Mouse (Mus musculus): ENCODE results near the gene Tpst1. TPM values are rescaled to one million over a fixed set of nuclear protein-coding genes. Genes with fewer than 3 reads are reported as not detected.
A peak's percentile ranks its signal among the peaks of the same experiment; 100 is the strongest.

Gene Tpst1
- polyA plus RNA-seq, 2 experiments from 2014 or later = 1.4 to 3.1 TPM

DNA sequence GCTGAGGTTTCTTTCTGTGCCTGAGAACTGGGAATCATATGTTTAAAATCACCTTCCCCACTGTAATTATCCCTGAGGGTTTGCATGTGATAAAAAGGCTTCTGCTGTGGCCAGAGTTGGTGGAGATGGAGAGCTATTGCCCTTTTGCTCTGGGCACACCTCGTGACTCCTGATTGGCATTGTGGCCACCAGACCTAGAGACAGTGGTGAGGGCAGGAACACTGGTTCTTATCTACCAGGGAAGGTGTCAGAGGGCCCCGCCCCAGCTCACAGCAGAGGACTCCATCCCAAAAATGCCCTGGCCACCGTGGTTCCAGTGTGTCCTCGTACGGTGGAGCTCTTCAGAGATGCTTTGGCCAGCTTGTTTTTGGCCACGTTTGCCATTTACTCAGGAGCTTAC lies 20.2 kb upstream of the Tpst1 start:
- no peak for ATAC-seq

DNA sequence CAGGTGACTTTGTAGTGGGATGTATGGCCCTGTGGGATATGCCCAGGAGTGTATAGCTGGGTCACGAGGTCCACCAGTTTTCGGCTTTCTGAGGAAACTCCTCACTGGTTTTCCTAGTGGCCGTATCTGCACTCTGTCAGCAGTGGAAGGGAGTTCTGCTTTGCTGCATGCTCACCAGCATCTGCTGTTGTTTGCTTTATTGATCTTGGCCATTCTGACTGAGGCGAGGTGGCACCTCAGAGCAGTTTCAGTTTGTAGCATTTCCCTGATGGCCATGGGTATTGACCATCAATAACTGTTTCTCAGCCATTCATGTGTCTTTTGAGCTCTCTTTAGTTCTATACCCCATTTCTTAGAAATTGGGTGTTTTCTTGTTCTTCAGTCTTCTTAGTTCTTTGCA lies 17.4 kb upstream of the Tpst1 start:
- no peak for ATAC-seq

DNA sequence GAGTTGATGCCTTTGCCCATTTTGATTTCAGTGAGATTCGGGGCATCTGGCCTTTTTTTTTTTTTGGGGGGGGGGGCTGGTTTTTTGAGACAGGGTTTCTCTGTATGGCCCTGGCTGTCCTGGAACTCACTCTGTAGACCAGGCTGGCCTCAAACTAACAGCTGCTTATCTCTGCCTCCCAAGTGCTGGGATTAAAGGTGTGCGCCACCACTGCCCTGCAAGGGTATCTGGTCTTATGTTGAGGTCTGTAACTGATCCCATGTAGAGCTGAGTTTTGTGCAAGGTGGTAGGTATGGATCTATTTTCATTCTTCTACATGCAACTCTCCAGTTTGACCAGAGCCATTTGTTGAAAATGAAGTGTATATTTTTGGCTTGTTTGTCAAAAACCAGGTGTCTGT lies 16.8 kb upstream of the Tpst1 start:
- ATAC-seq = no peak

DNA sequence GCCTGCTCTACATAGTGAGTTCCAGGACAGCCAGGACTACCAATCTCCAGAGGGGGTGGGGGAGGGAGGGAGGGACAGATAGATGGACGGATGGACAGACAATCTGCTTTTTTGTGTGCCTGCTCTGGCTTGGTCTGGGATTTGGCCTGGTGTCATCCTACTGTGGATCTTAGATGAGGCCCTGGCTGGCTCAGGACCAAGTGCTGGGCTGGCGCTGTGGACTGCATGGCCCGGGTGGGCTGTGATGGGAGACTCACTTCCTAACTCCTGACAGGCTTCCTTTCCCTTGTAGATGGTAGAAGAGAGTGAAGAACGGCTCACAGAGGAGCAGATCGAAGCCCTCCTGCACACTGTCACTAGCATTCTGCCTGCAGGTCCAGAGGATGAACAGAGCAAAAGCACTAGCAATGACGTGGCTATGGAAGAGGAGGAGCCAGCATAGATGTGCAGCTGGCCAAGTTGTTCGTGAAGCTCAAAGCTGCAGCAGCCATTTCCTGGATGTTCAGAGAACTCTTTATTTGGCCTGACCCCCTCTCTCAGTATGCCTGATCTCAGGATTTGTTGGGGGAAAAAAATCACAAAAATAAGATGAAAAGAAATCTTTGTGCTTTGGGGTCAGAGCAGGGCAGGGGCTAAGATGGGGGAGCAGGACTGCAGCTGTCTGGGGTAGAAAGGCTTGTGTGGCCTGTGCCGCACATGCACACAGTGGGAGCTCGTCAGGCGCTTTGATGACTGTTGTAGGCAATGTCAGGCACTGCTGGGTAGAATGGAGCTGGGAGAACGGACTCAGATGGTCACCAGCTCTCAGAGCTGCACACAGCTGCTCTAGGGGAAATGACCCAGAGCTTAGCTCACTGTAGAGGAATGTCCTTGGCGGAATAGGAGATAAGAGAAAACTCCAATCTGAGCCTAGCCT lies 13.5 kb upstream of the Tpst1 start:
- ATAC-seq = no peak

DNA sequence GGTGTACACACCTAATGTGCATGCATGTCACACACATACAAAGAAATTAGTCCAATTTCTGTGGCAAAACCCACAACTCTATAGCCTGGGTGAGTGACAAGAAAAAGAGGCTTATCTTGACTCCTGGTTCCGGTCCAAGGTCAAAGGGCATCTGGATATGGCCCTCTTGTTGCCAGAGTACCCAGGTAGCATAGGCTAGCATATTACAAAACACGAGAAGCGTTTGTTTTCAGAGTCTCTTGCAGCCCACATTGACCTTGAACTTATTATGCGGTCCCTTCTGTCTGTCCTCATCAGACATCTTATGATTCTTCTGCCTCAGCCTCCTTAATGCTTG lies 12.8 kb upstream of the Tpst1 start:
- no peak for ATAC-seq

DNA sequence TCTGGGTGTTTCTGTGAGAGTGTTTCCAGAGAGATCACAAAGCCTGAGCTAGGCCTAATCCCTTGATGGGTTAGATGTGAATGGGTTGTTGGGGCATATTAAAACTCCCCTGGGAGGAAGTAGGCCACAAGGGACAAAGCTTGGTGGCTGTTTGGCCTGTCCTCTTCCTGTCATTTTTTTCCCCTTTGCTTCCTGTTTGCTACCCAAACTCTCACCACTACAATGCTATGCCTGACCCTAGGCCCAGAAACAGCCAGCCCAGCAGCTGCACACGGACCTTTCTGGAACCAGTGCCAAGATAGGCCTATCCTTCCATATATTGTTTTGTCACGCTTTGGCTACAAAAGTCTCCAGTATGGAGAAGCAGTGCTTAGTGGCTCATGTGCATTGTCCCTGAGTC lies 11.0 kb upstream of the Tpst1 start:
- no peak for ATAC-seq

DNA sequence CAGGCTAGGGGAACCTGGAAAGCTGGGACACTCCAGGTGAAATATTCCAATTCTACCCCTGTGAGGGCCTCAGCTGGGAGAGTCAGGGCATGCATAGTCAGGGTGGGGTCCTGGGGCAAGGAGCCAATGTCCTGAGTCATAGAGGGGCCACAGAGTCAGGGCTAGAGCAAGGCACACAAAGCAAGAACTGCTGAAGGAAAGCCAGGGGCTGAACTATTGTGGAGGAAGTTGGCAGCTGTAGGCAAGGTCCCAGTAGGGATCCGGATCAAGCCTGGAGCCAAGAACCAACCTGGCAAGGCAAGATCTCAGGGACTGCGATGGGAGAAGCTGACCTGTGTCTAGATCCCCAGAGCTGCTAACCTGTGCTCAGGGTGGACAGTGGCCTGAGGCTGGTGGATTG lies 9.4 kb upstream of the Tpst1 start:
- ATAC-seq = no peak

DNA sequence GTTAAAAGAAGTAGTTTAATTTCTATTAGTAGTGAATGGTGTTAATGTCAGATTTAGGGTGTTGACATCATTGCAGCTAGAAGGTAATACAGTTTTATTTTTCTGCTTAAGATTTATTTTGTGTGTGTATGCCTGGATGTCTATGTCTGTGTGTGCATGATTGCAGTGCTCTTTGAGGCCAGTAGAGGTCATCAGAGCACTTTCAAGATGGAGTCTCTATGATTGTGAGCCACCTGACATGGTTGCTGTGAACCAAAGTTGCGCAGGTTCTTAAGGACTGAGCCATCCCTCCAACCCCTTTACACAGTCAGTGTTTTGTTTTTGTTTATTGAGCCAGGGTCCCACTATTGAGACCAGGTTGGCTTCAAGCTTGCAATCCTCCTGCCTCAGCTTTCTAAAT lies 7.5 kb upstream of the Tpst1 start:
- no peak for ATAC-seq

DNA sequence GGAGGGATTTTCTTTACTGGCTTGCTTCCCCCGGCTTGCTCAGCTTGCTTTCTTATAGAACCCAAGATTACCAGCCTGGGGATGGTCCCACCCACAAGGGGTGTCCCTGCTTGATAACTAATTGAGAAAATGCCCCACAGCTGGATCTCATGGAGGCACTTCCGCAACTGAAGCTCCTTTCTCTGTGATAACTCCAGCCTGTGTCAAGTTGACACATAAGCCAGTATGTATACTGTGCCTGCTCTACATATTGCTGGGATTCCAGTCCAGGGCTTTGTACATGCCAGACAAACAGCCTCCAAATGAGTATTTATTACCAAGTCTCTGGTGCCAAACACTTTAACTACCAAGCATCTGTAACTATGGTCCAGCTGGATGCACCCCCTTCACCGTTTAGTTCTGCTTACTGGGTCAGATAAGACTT lies 5.3 kb upstream of the Tpst1 start:
- ATAC-seq = no peak

DNA sequence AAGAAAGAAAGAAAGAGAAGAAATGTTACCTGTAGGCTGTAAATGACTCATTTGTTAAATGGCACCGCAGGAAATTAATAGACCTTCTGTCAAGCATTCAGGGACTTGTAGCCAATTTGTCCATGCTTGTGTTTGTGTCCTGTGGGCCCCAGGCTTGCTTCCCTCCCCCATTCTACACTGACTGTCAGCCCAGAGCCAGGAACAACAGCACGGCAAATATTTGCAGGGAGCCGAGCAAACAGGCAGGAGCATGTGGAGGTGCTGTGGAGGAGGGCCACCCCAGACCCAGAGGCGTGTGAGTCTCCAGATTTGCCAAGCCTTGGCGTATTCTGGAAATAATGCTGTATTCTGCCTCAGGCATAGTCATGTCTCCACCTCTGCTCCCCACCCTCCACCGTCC lies 1.4 kb downstream of the Tpst1 start:
- ATAC-seq = no peak

DNA sequence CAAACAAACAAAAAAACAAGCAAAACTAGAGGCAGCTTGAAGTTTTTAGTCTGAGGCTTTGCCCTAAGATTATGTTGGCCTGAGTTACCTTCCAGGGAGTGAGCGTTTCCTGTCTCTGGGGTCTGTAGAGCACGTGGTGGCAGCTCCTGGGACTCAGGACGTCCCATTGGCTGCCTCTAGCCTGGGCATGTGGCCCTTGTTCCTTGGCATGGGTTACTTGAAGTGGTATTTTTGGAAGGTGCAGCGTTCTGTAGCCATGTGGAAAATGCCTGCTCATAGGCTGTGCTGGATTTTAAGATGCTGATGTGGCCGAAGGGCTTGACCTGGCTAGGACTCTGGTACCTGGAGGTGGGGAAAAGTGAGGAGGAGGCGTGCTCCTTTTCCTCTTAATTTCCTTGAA lies 3.3 kb downstream of the Tpst1 start:
- ATAC-seq = no peak

DNA sequence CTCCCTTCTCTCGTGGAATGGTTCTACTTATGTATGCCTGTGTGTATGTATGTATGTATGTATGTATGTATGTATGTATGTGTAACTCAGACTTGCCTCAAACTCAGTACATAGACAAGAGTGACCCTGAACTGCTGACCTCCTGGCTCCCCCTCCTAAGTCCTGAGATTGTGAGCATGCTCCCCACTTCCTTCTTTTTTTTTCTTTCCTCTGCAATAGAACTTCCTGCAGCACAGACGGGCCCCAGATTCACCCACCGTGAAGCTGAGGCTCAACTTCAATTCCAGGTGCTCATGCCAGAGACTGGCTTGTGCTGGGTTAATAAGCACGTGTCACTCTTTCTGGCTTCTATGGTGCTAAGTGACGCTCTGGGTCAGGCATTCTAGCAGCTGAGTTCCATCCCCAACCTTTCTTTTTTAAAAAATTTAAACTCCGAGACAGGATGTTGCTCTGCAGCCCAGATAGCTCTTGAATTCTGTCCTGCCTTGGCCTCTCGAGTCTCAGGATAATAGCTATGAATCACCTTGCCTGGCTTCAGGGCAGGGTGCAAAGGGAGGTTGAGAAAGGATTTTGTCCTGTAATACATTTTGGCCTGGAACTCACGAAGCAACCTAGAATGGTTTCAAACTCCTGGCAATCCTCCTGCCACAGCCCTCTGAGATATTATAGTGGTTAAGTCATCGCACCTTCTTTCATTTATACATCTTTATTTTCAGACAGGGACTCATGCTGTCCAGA lies 5.1 kb downstream of the Tpst1 start:
- no peak for ATAC-seq

DNA sequence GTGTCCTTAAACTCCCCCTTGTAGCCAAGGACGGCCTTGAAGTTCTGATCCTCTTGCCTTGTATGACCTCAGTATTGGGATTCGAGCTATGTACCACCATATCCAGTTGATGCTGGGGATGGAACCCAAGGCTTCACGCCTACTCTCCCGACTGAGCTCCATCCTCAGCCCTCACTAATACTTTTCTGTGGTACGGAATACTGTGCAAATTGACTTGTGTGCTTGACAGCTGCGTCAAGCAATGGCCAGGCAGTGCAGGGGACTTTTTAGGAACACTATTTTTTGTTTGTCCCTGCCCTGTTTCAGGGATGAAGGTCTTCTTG lies 5.7 kb downstream of the Tpst1 start:
- ATAC-seq = peak; percentile 7

DNA sequence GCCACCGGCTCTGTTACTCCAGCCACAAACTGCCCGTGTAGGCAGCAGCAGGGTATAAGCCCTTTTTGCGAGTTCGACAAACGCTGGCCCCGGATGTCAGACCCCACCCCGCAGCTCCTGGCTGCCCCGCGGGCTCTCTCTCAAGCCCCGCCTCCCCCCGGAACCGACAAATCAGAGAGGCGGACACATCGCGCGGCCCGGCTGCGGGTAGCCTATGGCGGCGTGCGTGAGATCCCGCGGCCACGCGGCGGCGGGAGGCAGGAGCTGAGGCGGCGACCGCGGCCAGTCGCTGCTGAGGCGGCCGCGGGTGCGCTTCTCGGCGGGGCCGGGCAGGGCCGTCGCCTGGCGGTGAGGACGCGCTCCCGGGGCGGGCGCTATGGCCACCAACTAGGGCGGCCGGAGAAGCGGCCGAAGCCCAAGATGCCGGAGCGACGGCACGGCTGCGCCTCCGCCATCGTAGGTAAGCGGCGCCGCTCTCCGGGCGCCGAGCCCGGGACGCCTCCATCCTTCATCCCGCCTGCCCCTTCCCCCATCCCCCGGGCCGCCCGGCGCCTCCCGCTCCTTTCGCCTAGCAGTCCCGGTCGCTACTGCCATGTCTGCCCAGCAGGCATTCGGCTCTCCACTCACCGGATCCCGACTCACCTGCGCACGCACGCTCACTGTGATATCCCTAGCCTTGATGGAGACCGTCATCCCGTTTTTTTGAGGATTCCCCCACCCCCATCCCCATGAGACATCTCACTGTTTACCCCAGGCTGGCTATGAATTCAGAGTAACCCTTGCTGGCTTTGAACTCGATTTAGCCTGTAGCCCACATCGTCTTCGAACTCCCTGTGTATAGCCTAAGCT lies 6.3 kb downstream of the Tpst1 start:
- peak; percentile 95 for ATAC-seq

DNA sequence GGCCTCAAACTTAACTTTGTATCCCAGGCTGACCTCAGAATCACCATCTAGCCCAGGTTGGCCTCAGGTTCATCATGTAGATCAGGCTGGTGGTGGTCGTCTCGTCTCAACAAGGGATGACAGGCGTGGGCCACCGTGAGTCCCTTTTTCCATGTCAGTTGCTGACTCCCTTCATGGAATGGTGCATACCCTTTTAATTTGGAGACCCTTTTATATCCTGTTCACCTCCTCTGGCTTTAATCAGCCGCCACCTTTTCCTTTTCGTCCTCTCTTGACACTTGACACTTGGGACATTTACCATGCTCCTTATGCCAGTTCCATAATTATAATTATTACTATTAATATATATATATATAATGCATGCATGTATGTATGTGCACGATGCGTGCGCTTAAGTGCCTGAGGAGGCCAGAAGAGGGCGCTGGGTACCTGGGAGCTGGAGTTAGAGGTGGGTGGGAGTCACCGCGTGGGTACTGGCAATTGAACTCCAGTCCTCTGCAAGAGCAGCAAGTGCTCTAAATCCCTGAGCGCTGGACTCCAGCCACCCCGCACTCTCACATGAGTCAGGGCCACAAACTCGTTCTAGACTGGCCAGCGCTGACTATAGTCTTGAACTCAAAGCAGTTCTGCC lies 7.0 kb downstream of the Tpst1 start:
- ATAC-seq = no peak

DNA sequence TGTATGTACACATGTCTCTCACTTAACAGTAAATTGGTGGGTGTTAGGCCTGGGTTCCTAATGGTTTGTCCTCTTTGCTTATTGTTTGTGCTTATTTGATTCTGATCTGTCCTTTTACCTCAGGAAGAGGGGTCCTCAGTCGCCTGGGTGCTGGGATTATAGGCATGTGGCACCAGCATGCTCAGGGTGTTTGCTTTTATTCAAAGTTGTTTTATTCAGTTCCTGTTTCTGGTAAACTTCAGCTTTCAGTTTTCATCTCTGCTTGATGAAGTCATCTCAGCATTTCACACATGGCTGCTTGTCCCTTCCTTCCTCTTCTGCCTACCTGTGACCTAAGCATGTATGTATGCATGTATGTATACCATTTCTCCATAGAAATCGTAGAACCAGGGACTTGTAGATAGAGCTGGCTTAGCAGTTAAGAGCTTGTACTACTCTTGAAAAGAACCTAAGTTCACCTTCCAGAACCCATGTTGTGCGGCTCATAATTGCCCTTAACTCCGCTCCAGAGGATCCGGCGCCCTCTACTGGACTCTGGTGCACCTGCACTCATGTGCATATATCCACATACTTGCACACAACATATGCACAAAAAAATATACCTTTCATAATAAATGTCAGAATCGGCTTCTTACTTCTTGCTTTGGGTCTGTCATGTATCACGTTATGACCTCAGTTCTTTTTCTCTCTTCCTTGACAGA lies 8.2 kb downstream of the Tpst1 start:
- ATAC-seq = no peak

DNA sequence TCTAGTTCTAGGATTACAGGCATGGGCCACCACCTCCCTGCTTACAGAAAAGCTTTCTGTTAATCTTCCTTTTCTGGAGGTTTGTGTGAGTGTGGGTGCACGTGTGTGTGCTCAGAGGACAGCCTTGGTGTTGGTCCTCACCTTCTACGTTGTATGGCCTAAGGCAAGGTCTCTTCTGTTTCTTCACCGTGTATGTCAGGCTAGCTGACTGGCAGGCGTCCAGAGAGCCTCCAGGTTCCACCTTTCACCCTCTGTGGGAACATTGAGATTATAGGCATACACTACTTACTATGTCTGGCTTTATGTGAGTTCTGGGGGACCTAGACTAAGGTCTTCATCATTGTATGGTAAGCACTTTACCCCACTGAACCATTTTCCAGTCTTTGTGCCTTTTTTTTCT lies 9.3 kb downstream of the Tpst1 start:
- no peak for ATAC-seq

DNA sequence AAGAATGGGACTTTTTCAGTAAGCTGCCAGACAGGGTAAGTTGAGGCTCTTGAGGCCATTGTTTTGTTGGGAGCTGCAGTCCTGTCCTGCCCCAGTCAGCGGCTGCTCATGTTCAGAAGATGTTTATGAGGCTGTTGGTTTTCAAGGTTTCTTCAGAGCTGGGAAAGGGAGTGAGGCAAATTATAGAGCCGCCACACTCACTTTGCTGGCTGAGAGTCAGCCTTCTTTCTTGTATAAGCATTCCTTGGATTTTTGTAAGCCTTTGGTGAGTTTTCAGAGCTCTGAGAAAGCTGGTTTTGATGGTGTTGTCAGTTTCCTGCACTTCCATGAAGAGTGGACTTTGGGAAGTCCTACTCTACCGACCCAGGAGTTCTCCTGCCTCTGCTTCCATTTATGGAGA lies 11.1 kb downstream of the Tpst1 start:
- ATAC-seq = no peak

DNA sequence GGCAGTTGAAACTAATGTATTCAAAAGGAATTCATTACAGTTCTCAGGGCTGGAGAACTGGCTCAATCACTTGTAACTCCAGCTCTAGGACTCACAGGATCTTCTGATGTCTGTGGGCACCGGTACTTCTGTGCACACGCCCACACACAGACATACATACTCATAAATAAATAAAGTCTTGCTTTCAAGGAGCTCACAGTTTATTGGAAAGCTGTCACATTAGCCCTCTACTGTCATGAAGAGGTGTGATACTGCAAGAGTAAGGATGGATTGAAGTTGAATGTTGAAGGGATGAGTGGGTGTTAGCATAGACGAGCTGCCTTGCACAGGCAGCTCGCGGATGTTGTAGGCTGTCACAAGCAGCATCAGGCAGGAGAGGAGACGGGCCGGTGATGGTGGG lies 14.9 kb downstream of the Tpst1 start:
- no peak for ATAC-seq

DNA sequence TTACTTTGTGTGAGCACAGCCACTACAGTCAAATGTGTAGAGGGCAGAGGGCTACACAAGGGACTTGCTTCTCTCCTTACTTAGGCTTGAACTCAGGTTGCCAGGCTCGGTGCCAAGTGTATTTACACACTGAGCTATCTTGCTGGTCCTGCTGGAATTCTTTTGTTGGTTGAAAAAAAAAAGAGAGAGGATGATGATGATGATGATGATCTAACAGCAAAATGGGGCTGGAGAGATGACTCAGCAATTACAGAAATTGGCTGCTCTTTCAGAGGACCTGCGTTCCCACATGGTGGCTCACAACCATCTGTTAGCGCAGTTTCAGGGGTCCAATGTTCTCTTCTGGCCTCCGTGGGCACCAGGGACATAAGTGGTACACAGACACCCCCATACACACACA lies 15.5 kb downstream of the Tpst1 start:
- no peak for ATAC-seq

DNA sequence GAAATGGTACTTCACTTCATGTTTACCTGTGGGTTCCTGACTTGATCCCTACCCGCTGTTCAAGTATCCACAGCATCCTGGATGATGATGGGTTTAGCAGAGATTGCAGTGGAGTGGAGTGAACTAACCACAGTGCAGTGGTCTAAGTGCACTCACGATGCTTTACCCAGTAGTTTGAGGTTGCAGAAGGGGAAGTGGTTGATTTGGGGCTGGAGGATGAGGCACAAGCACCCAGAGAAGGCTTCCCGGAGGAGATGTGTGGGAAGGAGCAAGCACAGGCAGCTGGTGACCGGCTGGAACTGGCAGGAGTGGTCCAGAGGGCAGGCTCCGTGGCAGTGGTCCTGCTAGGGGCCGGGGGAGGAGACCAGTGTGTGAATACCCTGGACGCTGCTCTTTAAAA lies 16.1 kb downstream of the Tpst1 start:
- no peak for ATAC-seq

DNA sequence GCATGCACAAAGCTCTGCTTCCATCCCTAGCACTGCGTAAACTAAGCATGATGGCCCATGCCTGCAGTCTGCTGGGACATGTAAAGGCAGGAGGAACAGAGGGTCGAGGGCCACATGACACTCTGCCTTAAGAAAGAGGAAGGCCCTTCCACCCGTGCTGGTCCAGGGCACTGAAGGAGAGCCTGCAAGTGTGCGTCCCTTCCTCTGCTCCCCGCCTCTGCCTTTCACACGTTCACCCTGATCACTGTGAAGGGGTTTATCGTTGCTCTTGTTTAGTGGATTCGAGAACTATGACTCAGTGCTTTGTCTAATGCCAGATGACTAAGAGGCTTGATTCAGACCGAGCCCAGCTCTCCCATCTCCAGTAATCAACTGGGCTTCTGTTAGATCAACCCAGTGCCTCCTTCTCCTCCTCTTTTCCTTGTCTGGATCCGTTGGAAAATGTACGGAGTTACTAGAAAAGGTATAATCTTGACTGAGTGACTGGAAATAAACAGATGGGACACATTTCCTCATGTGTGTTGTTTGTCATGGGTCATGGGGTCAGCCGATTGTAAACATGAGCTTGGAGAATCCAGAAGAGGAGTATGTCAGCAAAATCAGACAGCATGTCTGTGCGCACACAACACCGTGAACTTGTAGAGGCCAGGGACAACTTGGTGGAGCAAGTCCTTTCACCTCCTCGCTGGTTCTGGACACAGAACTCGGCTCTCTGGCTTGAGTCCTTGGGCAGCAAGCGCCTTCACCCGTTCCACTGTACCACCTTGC lies 16.7 kb downstream of the Tpst1 start:
- no peak for ATAC-seq

Data from activated CD4-positive, CD25-positive, alpha-beta regulatory T cell, adult 4 months (primary cell).